Mouse (Mus musculus): ENCODE measurements at regions not wholly inside any gene's neighbourhood (a gene's known extent, or its start where the extent isn't known, plus 50 kb on each side); places are given as distances from the start of the nearest gene placed in this dataset.

GRCm38 (mm10) chr16:64166676-64167407 is 302.9 kb upstream of the Epha3 start:
- DNase-seq (ENCODE audit: low read depth, low spot score) = no peak

GRCm38 (mm10) chr16:64166036-64166435 is 302.1 kb upstream of the Epha3 start:
- DNase-seq (ENCODE audit: low read depth, low spot score) = no peak

- DNase-seq (ENCODE audit: low read depth, low spot score) = peak; percentile 24
Measured at GRCm38 (mm10) chr16:64145687-64146535, 281.9 kb upstream of the Epha3 start.
